Mouse (Mus musculus): ENCODE results near the gene Cacna2d4.

GRCm38 (mm10) chr6:119193571-119194154 is 42.7 kb upstream of the Cacna2d4 start:
- TF ChIP-seq ZC3H11A (IDR thresholded peaks at IDR 0.05; ENCODE audit: borderline replicate concordance, low read depth, low read length) (no peak), CHD2 (IDR thresholded peaks at IDR 0.05; ENCODE audit: low read depth, low read length) (no peak), MAFK (IDR thresholded peaks at IDR 0.05; ENCODE audit: insufficient read depth, low read depth, low read length) (no peak), ZNF384 (IDR thresholded peaks at IDR 0.05; ENCODE audit: low read depth, low read length) (no peak)

All from ES-E14 (cell line).